Mouse (Mus musculus): Measurements from ENCODE around the gene Rnf130. TPM values are rescaled to one million over a fixed set of nuclear protein-coding genes. Genes with fewer than 3 reads are reported as not detected.

The Rnf130 gene
- total RNA-seq, 2 experiments from 2014 or later, result 41.3 to 51.8 TPM

DNA sequence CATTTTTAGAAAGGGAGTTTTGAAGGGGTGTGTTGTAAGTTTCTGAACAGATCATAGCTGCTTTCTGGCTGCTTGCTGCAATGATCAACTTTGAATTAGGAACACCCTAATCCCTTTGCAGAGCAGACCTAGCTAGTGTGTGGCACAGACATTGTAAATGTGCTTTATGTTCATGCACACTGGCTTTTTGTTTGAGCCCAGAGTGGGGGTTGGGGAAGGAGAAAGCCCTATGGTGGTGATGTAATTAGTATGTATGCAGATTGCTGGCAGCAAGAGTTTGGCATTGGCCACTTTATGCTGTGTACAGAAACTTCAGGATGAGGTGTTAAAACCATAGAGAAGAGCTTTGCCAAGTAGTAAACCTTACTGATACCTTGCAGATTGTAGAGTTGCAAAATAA is 3.3 kb downstream of the Rnf130 start:
- TF ChIP-seq CTCF (IDR thresholded peaks at IDR 0.05), result no peak
- Histone ChIP-seq H3K4me3 (no peak overlapping the region), H3K27ac (no peak overlapping the region)
- no peak for DNase-seq
- intact Hi-C loops (cut with DNase I), result loop anchor here (5.0 kb wide), 1 partner anchor 39 kb away; no protein-coding TSS in a partner anchor

DNA sequence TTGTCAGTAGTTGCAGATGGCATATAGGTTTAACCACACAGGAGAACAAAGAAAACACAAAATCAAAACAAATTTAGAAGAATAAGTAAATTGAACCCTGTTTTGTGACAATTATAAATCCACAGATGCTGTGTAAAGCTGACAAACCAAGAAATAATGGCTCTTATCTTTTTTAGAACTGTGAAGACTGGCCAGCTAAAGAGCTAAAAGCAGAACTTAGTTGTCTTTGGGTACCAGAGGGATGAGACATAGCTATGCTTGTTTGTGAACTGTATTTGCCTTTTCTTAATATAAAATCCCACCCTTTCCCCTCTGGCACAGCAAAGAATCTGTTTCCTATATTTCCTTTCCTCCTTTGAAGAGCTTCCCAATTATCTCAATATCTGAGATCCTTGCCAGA is 9.0 kb downstream of the Rnf130 start:
- intact Hi-C loops (cut with DNase I), result no loop called here

GRCm38 (mm10) chr11:50035726-50036125 is 10.6 kb downstream of the Rnf130 start:
- no peak for TF ChIP-seq CTCF (IDR thresholded peaks at IDR 0.05)
- intact Hi-C loops (cut with DNase I), result no loop called here
- Histone ChIP-seq H3K4me3 (no peak overlapping the region), H3K27ac (no peak overlapping the region)
- DNase-seq, result no peak

More for the DNA sequence above, 9.0 kb downstream of the Rnf130 start:
- Histone ChIP-seq H3K4me3 (no peak overlapping the region), H3K27ac (no peak overlapping the region)
- TF ChIP-seq CTCF (IDR thresholded peaks at IDR 0.05), result no peak
- DNase-seq, result no peak

GRCm38 (mm10) chr11:50036781-50037460 is 11.8 kb downstream of the Rnf130 start:
- no peak overlapping the region for H3K4me3 ChIP-seq
- no peak for DNase-seq
- intact Hi-C loops (cut with DNase I), result no loop called here
- peak overlapping the region; percentile 48 for H3K27ac ChIP-seq
- TF ChIP-seq CTCF (IDR thresholded peaks at IDR 0.05), result no peak

DNA sequence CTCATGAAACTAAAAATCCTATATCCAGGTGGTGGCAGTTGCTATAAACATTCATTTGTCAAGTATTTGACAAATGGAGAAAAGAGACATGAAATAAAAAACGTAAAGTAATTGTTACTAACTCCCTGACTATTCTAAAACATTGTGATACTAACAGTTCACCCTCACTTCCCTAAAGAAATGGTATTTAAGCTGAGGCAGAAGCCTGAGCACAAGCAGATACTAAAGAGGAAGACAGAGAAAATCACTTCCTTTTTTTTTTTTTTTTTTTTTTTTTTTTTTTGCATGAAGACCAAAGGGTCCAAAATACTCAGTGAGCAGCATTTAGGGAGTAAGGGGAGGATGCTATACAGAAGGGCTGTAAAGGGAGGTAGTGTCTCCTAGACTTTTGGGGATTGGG is 13.6 kb downstream of the Rnf130 start:
- Histone ChIP-seq H3K27ac (no peak overlapping the region), H3K4me3 (no peak overlapping the region)
- no peak for DNase-seq
- no peak for TF ChIP-seq CTCF (IDR thresholded peaks at IDR 0.05)
- intact Hi-C loops (cut with DNase I), result no loop called here

DNA sequence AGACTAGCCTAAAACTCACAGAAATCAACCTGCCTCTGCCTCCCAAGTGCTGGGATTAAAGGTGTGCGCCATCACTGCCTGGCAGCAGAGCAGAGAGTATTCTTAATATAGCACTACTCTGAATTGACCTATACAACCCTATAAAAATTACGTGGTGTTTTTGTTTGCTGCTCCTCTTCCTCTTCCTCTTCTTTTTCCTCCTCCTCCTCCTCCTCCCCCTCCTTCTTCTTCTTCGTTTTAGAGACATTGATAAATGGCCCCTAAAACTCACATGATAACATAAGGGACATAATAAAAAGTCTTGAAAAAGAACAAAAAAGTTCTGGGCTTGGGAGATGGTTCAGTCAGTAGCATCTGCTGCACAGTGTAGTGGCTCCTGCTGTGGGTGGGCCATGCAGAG is 16.0 kb downstream of the Rnf130 start:
- intact Hi-C loops (cut with DNase I), result no loop called here
- no peak for DNase-seq
- TF ChIP-seq CTCF (IDR thresholded peaks at IDR 0.05), result no peak
- no peak overlapping the region for H3K27ac ChIP-seq
- no peak overlapping the region for H3K4me3 ChIP-seq

DNA sequence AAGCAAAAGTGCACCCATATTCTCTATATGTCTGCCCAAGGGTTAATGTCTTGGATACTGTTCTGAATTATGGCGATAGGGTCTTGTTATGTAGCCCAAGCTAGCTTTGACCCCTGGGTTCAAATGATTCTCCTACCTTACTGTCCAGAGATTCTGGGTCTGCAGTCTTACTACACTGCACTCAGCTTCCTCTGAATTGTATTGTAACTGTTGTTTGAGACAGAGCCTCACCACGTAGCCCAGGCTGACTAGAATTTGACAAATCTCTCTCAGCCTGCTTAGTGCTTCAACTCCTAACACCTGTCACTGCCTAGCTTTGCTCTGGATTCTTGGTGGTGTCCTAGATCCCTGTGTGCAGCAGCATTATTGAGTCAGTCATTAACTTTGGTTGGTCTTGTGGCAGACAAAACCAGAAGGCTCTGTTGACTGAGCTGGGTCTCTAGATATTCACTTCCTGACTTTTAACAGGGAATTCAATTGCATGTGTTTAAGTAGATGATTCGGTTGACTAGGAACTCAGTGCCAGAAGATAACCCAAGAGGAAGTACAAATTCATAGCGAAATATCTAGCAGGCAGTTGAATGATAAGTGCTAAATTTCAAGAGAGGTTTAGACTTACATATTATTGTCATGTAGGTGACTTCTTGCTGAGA is 17.3 kb downstream of the Rnf130 start:
- intact Hi-C loops (cut with DNase I), result no loop called here
- TF ChIP-seq CTCF (IDR thresholded peaks at IDR 0.05), result no peak
- no peak for DNase-seq
- H3K4me3 ChIP-seq, result no peak overlapping the region
- no peak overlapping the region for H3K27ac ChIP-seq

GRCm38 (mm10) chr11:50044454-50044853 is 19.3 kb downstream of the Rnf130 start:
- intact Hi-C loops (cut with DNase I), result no loop called here
- DNase-seq, result no peak
- H3K4me3 ChIP-seq, result no peak overlapping the region
- TF ChIP-seq CTCF (IDR thresholded peaks at IDR 0.05), result no peak
- H3K27ac ChIP-seq, result no peak overlapping the region

GRCm38 (mm10) chr11:50047610-50048009 is 22.5 kb downstream of the Rnf130 start:
- no peak for DNase-seq
- peak overlapping the region; percentile 56 for H3K27ac ChIP-seq
- intact Hi-C loops (cut with DNase I), result no loop called here
- no peak for TF ChIP-seq CTCF (IDR thresholded peaks at IDR 0.05)
- no peak overlapping the region for H3K4me3 ChIP-seq

DNA sequence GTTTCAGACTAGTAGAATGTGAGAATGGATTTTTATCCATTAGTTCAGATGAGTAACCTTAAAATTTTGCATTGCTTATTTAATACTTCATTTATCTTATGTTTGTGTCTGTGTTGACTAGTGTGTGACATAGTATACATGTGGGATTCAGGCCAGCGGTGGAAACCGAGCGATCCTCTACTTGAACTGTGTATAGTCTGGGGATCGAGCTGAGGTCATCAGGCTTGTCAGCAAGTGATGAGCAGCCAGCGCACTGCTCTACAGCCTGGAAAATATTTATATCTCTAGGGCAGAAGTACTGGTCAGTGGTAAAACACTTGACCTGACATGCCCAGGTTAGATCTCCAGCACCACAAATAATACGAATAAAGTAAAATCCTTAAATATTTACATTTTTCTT is 23.0 kb downstream of the Rnf130 start:
- intact Hi-C loops (cut with DNase I), result no loop called here
- H3K4me3 ChIP-seq, result no peak overlapping the region
- peak overlapping the region; percentile 56 for H3K27ac ChIP-seq
- DNase-seq, result no peak
- TF ChIP-seq CTCF (IDR thresholded peaks at IDR 0.05), result no peak

- intact Hi-C loops (cut with DNase I), result no loop called here
- no peak for DNase-seq
- H3K4me3 ChIP-seq, result no peak overlapping the region
- H3K27ac ChIP-seq, result no peak overlapping the region
- no peak for TF ChIP-seq CTCF (IDR thresholded peaks at IDR 0.05)
Observed at GRCm38 (mm10) chr11:50050392-50050791, 25.2 kb downstream of the Rnf130 start.

- no peak for TF ChIP-seq CTCF (IDR thresholded peaks at IDR 0.05)
- H3K4me3 ChIP-seq, result no peak overlapping the region
- intact Hi-C loops (cut with DNase I), result no loop called here
- no peak for DNase-seq
- no peak overlapping the region for H3K27ac ChIP-seq
Observed at GRCm38 (mm10) chr11:50057713-50058112, 32.6 kb downstream of the Rnf130 start.

- Histone ChIP-seq H3K4me3 (no peak overlapping the region), H3K27ac (no peak overlapping the region)
- no peak for TF ChIP-seq CTCF (IDR thresholded peaks at IDR 0.05)
- intact Hi-C loops (cut with DNase I), result no loop called here
- no peak for DNase-seq
Observed at GRCm38 (mm10) chr11:50058277-50058676, 33.1 kb downstream of the Rnf130 start.

GRCm38 (mm10) chr11:50059045-50059444 is 33.9 kb downstream of the Rnf130 start:
- no peak overlapping the region for H3K4me3 ChIP-seq
- no peak for DNase-seq
- intact Hi-C loops (cut with DNase I), result no loop called here
- H3K27ac ChIP-seq, result no peak overlapping the region
- no peak for TF ChIP-seq CTCF (IDR thresholded peaks at IDR 0.05)

All from gastrocnemius, adult 2 months (tissue).